16 mouse cellular contexts compared by ENCODE assay signal in genomic region chr2:153665401-153665800, GRCm38 (mm10). TPM values are rescaled to one million over a fixed set of nuclear protein-coding genes. Genes with fewer than 3 reads are reported as not detected.
"Had no signal": no experiment of that assay in that cellular context is flagged by ENCODE, and none has a peak within 500 bp of the region (broad histone marks: within the 10 kb centered on the region; RNA-seq: fewer than 3 reads in every experiment).

No protein-coding gene starts in this region.

- H3K9me3 ChIP-seq: midbrain, embryonic 13.5 days; midbrain, embryonic 15.5 days; neural tube, embryonic 12.5 days; stomach, embryonic 15.5 days had no signal

- H3K4me2 ChIP-seq: lung, embryonic 14.5 days; midbrain, embryonic 11.5 days; midbrain, embryonic 13.5 days; midbrain, embryonic 15.5 days; neural tube, embryonic 12.5 days; stomach, embryonic 15.5 days had no signal

- ATAC-seq: midbrain, embryonic 13.5 days; midbrain, embryonic 15.5 days had no signal

- H3K4me3 ChIP-seq: midbrain, embryonic 13.5 days; midbrain, embryonic 15.5 days; neural tube, embryonic 12.5 days; stomach, embryonic 15.5 days had no signal

- H3K27me3 ChIP-seq: midbrain, embryonic 13.5 days; midbrain, embryonic 15.5 days; neural tube, embryonic 12.5 days; stomach, embryonic 15.5 days had no signal

- H3K9ac ChIP-seq: lung, embryonic 14.5 days; midbrain, embryonic 13.5 days; midbrain, embryonic 15.5 days; neural tube, embryonic 12.5 days; stomach, embryonic 15.5 days had no signal

- DNase-seq: lung, adult 18-20 months; lung, embryonic 14.5 days; lung, postnatal 10 days; lung, postnatal 4 days; right cerebral cortex, postnatal 14 days; thymus, adult 18-20 months; thymus, postnatal 14 days; thymus, postnatal 36 days had no signal

- H3K27ac ChIP-seq: midbrain, embryonic 13.5 days; midbrain, embryonic 15.5 days; neural tube, embryonic 12.5 days; stomach, embryonic 15.5 days had no signal

- H3K4me1 ChIP-seq: midbrain, embryonic 13.5 days; midbrain, embryonic 15.5 days; neural tube, embryonic 12.5 days; stomach, embryonic 15.5 days had no signal

RNA-seq across cellular contexts. Expression of gene Dnmt3c, which starts 31.1 kb away (rescaled TPM):
- polyA plus RNA-seq: midbrain, embryonic 11.5 days; midbrain, embryonic 15.5 days; midbrain, postnatal 0 days; neural tube, embryonic 14.5 days; thymus, postnatal 0 days had no signal
